Mouse (Mus musculus): ENCODE data around the gene Fkbp6. TPM values are rescaled to one million over a fixed set of nuclear protein-coding genes. Genes with fewer than 3 reads are reported as not detected.

Gene Fkbp6
- polyA plus RNA-seq, 1 experiment = 0.40 TPM

DNA sequence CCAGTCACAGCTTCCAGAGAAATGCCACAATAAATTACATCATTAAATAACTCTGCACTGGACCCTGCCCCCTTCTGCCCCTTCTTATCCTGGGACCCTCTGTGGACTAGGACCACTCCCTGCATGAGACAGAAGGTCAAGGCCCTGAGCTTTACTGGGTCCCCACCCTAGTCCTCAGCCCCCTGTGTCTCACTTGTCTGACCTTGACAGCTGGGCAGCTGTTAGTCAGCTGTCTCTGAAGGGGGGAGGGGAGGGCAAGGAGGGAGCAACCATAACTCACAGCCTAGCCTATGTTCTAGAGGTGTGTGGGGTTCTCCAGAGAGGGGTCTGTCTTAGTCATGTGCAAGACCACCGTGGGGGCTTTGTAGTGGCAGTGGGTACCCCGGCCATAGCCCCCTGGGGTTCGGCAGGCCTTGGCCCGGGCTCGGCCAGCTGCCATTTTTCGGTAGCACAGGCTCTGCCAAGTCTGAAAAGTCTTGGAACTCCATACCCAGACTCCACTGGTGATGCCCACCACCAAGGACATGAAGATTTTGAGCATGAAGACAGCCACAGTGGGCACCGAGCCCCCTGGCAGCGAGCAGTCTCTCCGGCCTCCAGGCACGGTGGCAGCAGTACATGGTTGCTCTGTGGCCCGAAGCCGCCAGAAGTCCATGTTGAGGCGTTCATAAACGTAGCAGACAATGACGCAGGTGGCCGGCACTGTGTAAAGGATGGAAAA is 100.7 kb downstream of the Fkbp6 start:
- no peak for DNase-seq (ENCODE audit: low read depth)
- TF ChIP-seq POLR2A (IDR thresholded peaks at IDR 0.05; ENCODE audit: borderline replicate concordance, extremely low read depth, insufficient read depth, insufficient read length, poor library complexity, severe bottlenecking) (no peak), CTCF (IDR thresholded peaks at IDR 0.05; ENCODE audit: borderline replicate concordance, extremely low read depth, insufficient read depth, insufficient read length) (no peak)

DNA sequence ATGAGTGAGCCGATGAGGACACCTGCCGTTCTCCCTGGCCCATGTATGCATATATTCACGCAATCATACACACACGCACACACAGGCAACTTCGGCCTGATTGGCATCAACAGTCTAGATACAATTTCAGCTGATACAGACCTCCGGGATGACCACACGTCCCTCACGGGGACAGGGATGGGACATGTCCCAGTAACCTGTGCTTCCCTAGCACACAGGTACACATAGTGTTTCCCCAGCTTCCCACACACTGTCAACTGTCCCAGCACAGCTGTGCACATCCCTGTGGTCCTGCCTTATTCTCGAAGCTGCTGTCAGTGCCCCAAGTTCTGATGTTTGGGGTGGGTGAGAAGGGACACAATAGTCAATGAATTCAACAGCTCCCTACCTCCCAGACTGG is 102.5 kb downstream of the Fkbp6 start:
- no peak for TF ChIP-seq POLR2A (IDR thresholded peaks at IDR 0.05; ENCODE audit: borderline replicate concordance, extremely low read depth, insufficient read depth, insufficient read length, poor library complexity, severe bottlenecking)
- TF ChIP-seq CTCF (IDR thresholded peaks at IDR 0.05; ENCODE audit: borderline replicate concordance, extremely low read depth, insufficient read depth, insufficient read length) = no peak
- no peak for DNase-seq (ENCODE audit: low read depth)

DNA sequence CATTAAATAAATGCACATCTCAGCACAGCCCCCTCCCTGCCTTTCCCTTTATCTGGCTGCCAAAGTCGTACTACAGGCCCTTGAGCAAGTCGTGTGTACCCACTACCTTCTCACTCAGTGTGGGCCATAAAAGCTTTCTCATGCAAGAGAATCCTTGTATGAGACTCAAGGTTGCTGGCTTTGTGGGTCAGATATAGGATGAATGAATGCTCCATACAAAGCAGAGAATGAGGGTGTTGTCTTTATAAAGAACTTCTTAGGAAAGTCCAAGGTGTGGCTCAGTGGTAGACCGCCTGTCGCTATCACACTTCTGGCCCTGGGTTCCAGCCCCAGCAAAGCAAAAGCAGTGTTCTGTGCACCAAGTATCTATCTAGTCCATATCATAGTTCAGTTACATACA is 103.3 kb downstream of the Fkbp6 start:
- TF ChIP-seq CTCF (IDR thresholded peaks at IDR 0.05; ENCODE audit: borderline replicate concordance, extremely low read depth, insufficient read depth, insufficient read length) (no peak), POLR2A (IDR thresholded peaks at IDR 0.05; ENCODE audit: borderline replicate concordance, extremely low read depth, insufficient read depth, insufficient read length, poor library complexity, severe bottlenecking) (no peak)
- DNase-seq (ENCODE audit: low read depth) = no peak

DNA sequence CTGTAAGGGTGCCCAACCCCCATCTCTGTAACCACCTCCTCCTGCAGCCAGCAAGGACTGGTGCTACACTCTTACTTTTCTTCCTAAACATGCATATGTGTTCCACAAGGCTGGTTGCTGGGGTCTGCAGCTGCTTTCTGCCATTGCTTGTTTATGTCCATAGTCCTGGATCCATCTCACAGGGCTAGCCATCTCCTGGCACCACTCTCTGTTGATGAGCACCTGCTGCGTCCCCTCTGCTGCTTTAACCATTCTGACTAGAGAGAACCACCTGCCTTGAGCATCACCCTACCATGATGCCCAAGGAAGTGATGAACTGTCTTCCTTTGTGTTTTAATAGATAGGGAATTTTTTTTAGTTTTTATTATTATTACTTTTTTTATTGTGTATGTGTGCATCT is 106.7 kb downstream of the Fkbp6 start:
- TF ChIP-seq CTCF (IDR thresholded peaks at IDR 0.05; ENCODE audit: borderline replicate concordance, extremely low read depth, insufficient read depth, insufficient read length) = no peak
- no peak for TF ChIP-seq POLR2A (IDR thresholded peaks at IDR 0.05; ENCODE audit: borderline replicate concordance, extremely low read depth, insufficient read depth, insufficient read length, poor library complexity, severe bottlenecking)
- DNase-seq (ENCODE audit: low read depth) = no peak

DNA sequence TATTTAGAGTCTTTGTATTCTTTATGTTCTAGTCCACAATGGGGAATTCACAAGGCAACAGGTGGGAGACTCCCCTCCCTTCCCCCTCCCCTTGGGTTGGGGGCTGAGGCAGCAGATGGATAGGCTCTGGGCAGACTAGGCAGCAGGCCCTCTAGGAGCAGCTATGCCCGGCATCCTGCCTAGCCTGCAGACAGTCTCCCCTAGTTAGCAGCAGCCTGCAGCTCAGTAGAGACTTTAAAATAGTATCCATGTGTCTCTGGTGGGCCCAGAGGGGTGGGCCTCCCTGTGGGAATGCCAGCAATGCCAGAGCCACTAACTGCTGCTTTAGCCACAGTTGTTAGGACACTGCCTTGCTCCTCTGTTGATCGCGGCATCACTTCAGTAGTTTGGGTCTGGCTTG is 107.2 kb downstream of the Fkbp6 start:
- TF ChIP-seq POLR2A (IDR thresholded peaks at IDR 0.05; ENCODE audit: borderline replicate concordance, extremely low read depth, insufficient read depth, insufficient read length, poor library complexity, severe bottlenecking) = no peak
- DNase-seq (ENCODE audit: low read depth) = no peak

DNA sequence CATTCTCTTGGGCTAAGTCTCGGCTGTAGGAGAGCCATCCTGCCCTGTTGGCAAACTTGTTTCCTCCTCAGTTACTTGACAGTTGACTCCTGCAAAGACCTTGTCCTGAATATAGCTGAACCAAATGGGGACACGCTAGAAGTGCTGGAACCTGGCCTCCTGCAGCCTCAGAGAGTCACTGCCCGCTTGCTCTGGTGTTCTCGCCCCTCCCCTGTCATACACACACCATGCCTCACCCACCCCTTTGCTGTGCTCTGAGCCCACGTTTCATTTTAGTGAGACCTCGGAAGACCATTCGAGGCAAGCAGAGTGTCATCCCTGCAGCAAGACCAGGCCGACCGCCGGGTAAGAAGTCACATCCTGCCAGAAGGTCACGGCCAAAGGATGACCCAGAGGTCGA is 107.7 kb downstream of the Fkbp6 start:
- no peak for TF ChIP-seq POLR2A (IDR thresholded peaks at IDR 0.05; ENCODE audit: borderline replicate concordance, extremely low read depth, insufficient read depth, insufficient read length, poor library complexity, severe bottlenecking)
- no peak for TF ChIP-seq CTCF (IDR thresholded peaks at IDR 0.05; ENCODE audit: borderline replicate concordance, extremely low read depth, insufficient read depth, insufficient read length)
- DNase-seq (ENCODE audit: low read depth) = no peak

Other genes with a start within 250 kb of the Fkbp6 start
- 11.5 and 14.1 TPM in 2 replicates for gene Tbl2, start 200.4 kb downstream of the Fkbp6 start, polyA plus RNA-seq (2012; rRNA removed)
- gene Bcl7b, start 181.8 kb downstream of the Fkbp6 start, polyA plus RNA-seq (2012; rRNA removed) = 22.6 and 22.9 TPM in 2 replicates
- 56.5 and 70.7 TPM in 2 replicates for gene Baz1b, start 162.8 kb downstream of the Fkbp6 start, polyA plus RNA-seq (2012; rRNA removed)
- 17.6 and 20.9 TPM in 2 replicates for gene Fzd9, start 98.8 kb downstream of the Fkbp6 start, polyA plus RNA-seq (2012; rRNA removed)
- not detected in 2 replicates for gene Trim50, start 3.3 kb upstream of the Fkbp6 start, polyA plus RNA-seq (2012; rRNA removed)
- 44.4 and 62.2 TPM in 2 replicates for gene Nsun5, start 19.9 kb upstream of the Fkbp6 start, polyA plus RNA-seq (2012; rRNA removed)
- gene Pom121, start 44.5 kb upstream of the Fkbp6 start, polyA plus RNA-seq (2012; rRNA removed) = 21.7 and 45.5 TPM in 2 replicates
- gene Hip1, start 195.1 kb upstream of the Fkbp6 start, polyA plus RNA-seq (2012; rRNA removed) = 44.0 and 58.5 TPM in 2 replicates
- not detected in 2 replicates for gene Ccl26, start 213.5 kb upstream of the Fkbp6 start, polyA plus RNA-seq (2012; rRNA removed)
- gene Ccl24, start 223.0 kb upstream of the Fkbp6 start, polyA plus RNA-seq (2012; rRNA removed) = 0.97 and 1.3 TPM in 2 replicates

Measured in brain, embryonic 14.5 days (tissue).